Mouse (Mus musculus): ENCODE measurements around the gene Lrrc75a.

- no peak for TF ChIP-seq CTCF (IDR thresholded peaks at IDR 0.05; ENCODE audit: control insufficient read depth, insufficient read depth, low read length)
- TF ChIP-seq POLR2A (IDR thresholded peaks at IDR 0.05; ENCODE audit: borderline replicate concordance, control insufficient read depth, low read depth, low read length) = no peak
These were observed 32.9 kb downstream of the Lrrc75a start for GRCm38 (mm10) chr11:62615456-62615855.

All from bone marrow, adult 2 months (tissue).